Mouse (Mus musculus): ENCODE results near the gene Vmn1r22. TPM values are rescaled to one million over a fixed set of nuclear protein-coding genes. Genes with fewer than 3 reads are reported as not detected.

The Vmn1r22 gene
- polyA plus RNA-seq (2012; rRNA removed) = not detected in 2 replicates

GRCm38 (mm10) chr6:57907928-57908327 lies at the start of gene Vmn1r22:
Gene Vmn1r22, minus strand, starts transcription at chr6:57908028.

DNA sequence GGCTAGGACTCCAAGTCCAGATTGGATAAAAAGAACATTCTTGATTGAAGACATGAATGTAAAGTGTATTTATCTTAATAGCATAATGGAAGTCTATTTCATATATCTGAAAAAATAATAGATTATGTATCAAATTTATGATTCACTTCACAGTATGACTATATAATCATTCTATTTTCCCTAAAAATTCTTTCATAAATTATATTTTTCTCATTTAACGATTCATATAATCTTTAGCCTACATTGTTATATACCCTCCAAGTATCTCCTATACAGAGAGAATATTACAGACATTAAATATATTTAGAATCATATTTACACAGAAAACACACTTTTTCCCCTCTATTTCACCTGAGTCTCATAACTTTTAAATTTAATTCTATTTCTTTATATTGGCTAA lies 18.9 kb upstream of the Vmn1r22 start, which contains the start of gene Vmn1r23:
Vmn1r23 (minus strand) TSS at position 101 of the 400 bp plus-strand sequence.

GRCm38 (mm10) chr6:57850286-57850685 lies 57.5 kb downstream of the Vmn1r22 start, which contains the start of gene Vmn1r21:
Gene Vmn1r21, minus strand, starts transcription at chr6:57850343.

Other genes with a start within 250 kb of the Vmn1r22 start
- 11.1 and 19.0 TPM in 2 replicates for gene Pyurf, start 215.9 kb downstream of the Vmn1r22 start, polyA plus RNA-seq (2012; rRNA removed)
- gene Lancl2, start 205.5 kb downstream of the Vmn1r22 start, polyA plus RNA-seq (2012; rRNA removed) = 0.83 and 0.87 TPM in 2 replicates
- gene Vopp1, start 82.9 kb downstream of the Vmn1r22 start, polyA plus RNA-seq (2012; rRNA removed) = 12.0 and 12.2 TPM in 2 replicates
- gene Vmn1r21, start 57.7 kb downstream of the Vmn1r22 start, polyA plus RNA-seq (2012; rRNA removed) = not detected in 2 replicates
- gene Vmn1r23, start 18.8 kb upstream of the Vmn1r22 start, polyA plus RNA-seq (2012; rRNA removed) = not detected in 2 replicates
- not detected in 2 replicates for gene Vmn1r24, start 53.5 kb upstream of the Vmn1r22 start, polyA plus RNA-seq (2012; rRNA removed)
- gene Vmn1r25, start 72.8 kb upstream of the Vmn1r22 start, polyA plus RNA-seq (2012; rRNA removed) = not detected in 2 replicates
- gene Vmn1r26, start 107.1 kb upstream of the Vmn1r22 start, polyA plus RNA-seq (2012; rRNA removed) = not detected in 2 replicates

Measured in stomach, adult 2 months (tissue).